9 mouse cellular contexts compared by ENCODE assay signal in the genomic region with DNA sequence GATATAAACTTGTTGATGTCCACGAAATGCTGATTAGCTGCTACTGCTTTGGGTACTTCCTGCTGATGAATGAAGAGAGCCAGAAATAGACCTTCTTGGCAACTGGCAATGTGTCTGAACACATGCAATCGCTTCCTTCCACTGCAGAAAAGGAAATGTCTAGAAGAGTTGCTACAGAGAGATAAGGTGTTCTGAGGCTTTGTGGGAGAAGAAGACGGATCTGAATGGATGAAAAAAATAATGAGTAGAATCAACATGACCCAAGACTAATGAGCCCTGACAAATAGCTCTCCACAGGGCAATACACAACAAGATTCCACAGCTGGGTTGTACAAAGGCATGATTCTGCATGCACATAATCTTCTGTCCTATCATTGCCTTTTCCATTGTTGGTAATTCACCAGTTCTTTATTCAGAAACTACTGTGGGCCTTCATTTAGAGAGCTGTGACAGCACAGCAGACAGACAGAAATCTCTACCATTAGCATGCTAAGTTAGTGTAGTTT.
DNase-seq lines count a peak whose midpoint lies in the region; TF ChIP-seq lines count a peak whose summit lies in the region.
"Had no signal": no experiment of that assay in that cellular context is flagged by ENCODE, and none has a peak within 500 bp of the region (broad histone marks: within the 10 kb centered on the region; RNA-seq: fewer than 3 reads in every experiment).

No protein-coding gene starts in this region.

- peak overlapping the region; percentile 81 for H3K27ac ChIP-seq in bone marrow macrophage, adult 2 months (ENCODE audit: insufficient read depth, low read depth, low read length)

- no peak overlapping the region for H3K4me3 ChIP-seq in bone marrow macrophage, adult 2 months (ENCODE audit: insufficient read depth, low read length)

- intact Hi-C loops in gastrocnemius, postnatal 36 days (cut with DNase I): no loop called here

- peaks cover 14% of the 10 kb centered on the region for H3K4me1 ChIP-seq in bone marrow macrophage, adult 2 months (ENCODE audit: control insufficient read depth, insufficient read depth, low read length)

- peak; percentile 11 for DNase-seq in gastrocnemius, postnatal 25 days
- DNase-seq in gastrocnemius, postnatal 36 days: no peak
- peak; percentile 21 for DNase-seq in heart, postnatal 4 days
- peak; percentile 22 to 33 for DNase-seq in lung, postnatal 4 days
- DNase-seq in B cell, adult 2 months: no peak
- DNase-seq in T-cell, adult 2 months (ENCODE audit: low spot score): no peak
- DNase-seq in urinary bladder, postnatal 25 days (ENCODE audit: low spot score): no peak
- DNase-seq: thymus, postnatal 4 days had no signal

- no peak for TF ChIP-seq POLR2A in bone marrow macrophage, adult 2 months (IDR thresholded peaks at IDR 0.05; ENCODE audit: borderline replicate concordance, low read depth, low read length)

- no peak for TF ChIP-seq CTCF in bone marrow macrophage, adult 2 months (IDR thresholded peaks at IDR 0.05; ENCODE audit: low read depth, low read length)

Comparison
In these comparisons a context has a peak if more than half of its experiments do, and no peak if none do; other contexts are left out.
1. DNase-seq: peak in gastrocnemius, postnatal 25 days (single experiment), heart, postnatal 4 days (single experiment) and lung, postnatal 4 days (2 of 2); none in gastrocnemius, postnatal 36 days (0 of 2), B cell, adult 2 months (0 of 2), T-cell, adult 2 months (single experiment) and urinary bladder, postnatal 25 days (single experiment).